Mouse (Mus musculus): Measurements from ENCODE around the gene Nprl2. TPM values are rescaled to one million over a fixed set of nuclear protein-coding genes. Genes with fewer than 3 reads are reported as not detected.
A peak's percentile ranks its signal among the peaks of the same experiment; 100 is the strongest.

Gene Nprl2
- total and polyA plus RNA-seq, 2 experiments, result 18.5 to 24.8 TPM

DNA sequence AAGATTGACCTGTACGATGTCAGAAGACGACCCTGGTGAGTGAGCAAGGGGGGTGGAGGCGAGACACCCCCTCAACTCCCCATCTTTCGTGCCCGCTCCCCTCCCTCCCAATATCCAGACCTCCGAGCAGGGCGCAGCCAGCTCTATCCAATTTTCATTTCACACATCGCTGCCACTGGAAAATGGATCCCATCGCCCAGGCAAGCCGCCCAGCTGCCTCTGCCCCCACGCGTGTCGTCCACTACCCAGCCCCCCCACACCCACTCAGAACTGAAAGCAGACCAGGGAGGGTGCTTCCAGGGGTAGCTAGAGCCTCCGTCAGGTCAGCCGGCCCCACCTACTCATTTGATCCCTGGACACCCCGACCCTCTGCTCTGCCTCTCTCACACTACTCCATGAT lies 29.7 kb upstream of the Nprl2 start:
- Histone ChIP-seq H3K4me3 (ENCODE audit: insufficient read depth, low read depth, low read length) (no peak overlapping the region), H3K27me3 (ENCODE audit: control insufficient read depth, insufficient read depth, low read length) (no peaks in the 10 kb centered on the region), H3K79me2 (ENCODE audit: control insufficient read depth, insufficient read depth, low read length) (no peaks in the 10 kb centered on the region), H3K9ac (ENCODE audit: low read depth, low read length) (no peak overlapping the region), H3K4me1 (ENCODE audit: control insufficient read depth, insufficient read depth, low read length) (no peaks in the 10 kb centered on the region), H3K27ac (replicated peaks; ENCODE audit: insufficient read depth, low read depth, low read length) (no peak overlapping the region), H3K36me3 (ENCODE audit: control insufficient read depth, insufficient read depth, low read length) (no peaks in the 10 kb centered on the region)
- DNase-seq (ENCODE audit: extremely low read depth, low read depth, low spot score), result no peak
- 79% methylated on average over 16 of the region's 16 CpGs for WGBS
- no peak for TF ChIP-seq CTCF (IDR thresholded peaks at IDR 0.05; ENCODE audit: low read depth, low read length)
- TF ChIP-seq POLR2A (IDR thresholded peaks at IDR 0.05; ENCODE audit: extremely low read depth, insufficient read depth, low read length), result no peak

DNA sequence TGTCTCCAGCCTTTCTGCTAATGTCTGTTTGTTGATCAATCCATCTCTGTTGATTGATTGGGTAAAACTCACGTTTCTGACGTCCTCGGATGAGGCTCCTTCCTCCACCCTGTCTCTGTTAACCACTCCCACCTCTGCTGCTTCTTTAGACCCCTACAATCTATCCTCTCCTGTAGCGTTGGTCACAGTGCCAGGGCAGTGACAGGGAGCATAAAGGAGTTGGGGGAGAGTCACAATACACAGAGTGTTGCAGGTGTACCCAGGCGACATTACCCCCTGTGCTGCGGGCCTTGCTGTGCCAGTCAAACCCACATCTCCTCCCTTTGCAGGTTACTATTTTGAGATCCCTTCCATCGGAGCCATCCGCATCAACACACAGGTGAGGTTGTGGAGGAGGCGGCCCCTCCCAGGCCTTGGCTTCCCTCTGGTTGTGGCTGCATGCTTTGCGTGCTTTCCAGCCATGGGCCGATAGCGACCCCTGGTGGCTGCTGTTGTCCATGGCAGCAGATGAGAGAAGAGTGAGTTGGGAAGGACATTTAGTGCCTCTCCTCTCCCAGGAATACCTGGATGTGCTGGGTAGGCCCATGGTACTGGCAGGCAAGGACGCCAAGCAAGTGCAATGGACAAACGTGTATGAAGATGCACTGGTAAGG lies 27.6 kb upstream of the Nprl2 start:
- 17% methylated on average over 14 of the region's 14 CpGs for WGBS
- Histone ChIP-seq H3K9ac (ENCODE audit: low read depth, low read length) (no peak overlapping the region), H3K4me1 (ENCODE audit: control insufficient read depth, insufficient read depth, low read length) (no peaks in the 10 kb centered on the region), H3K27me3 (ENCODE audit: control insufficient read depth, insufficient read depth, low read length) (no peaks in the 10 kb centered on the region), H3K27ac (replicated peaks; ENCODE audit: insufficient read depth, low read depth, low read length) (no peak overlapping the region), H3K36me3 (ENCODE audit: control insufficient read depth, insufficient read depth, low read length) (no peaks in the 10 kb centered on the region), H3K4me3 (ENCODE audit: insufficient read depth, low read depth, low read length) (no peak overlapping the region), H3K79me2 (ENCODE audit: control insufficient read depth, insufficient read depth, low read length) (no peaks in the 10 kb centered on the region)
- peak; percentile 31 for DNase-seq (ENCODE audit: extremely low read depth, low read depth, low spot score)
- no peak for TF ChIP-seq POLR2A (IDR thresholded peaks at IDR 0.05; ENCODE audit: extremely low read depth, insufficient read depth, low read length)
- TF ChIP-seq CTCF (IDR thresholded peaks at IDR 0.05; ENCODE audit: low read depth, low read length), result peak; percentile 99

DNA sequence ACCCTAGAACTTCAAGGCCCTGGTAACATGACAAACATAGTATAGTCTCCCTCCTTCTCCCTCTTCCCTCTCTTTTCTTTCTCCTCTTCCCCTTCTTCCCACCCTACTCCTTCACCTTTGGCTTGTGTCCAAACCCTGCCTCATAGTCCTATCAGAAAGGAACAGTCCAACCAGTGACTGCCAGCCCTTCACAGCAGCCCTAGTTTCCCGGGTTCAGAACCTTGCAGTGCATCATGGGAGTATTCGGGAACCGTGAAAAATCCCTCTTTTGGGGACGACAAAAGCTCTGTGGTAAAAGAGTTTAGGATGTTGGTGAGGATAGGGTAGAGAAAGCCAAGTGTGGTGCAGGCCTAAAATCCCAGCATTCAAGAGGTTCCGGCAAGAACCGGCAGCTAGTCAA lies 21.7 kb upstream of the Nprl2 start:
- Histone ChIP-seq H3K9ac (ENCODE audit: low read depth, low read length) (no peak overlapping the region), H3K27me3 (ENCODE audit: control insufficient read depth, insufficient read depth, low read length) (no peaks in the 10 kb centered on the region)
- 74% methylated on average over 6 of the region's 6 CpGs for WGBS

DNA sequence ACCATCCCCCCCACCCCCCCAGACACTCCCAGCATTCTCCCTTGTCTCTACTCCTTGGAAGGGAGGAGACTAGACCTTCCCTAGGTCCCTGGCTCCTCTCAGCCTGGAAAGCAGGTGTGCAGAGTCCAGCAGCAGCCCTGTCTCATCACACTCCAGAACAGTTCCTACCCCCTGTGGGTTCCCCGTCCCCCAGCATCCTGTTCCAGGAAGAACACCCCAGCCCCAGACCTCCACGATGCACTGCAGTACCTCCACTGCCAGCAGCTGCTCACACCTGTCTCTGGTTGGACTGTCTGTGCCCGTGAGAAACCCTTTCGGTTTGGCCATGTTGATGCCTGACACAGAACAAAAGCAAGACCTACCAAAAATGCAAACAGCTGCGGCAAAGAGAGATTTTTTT lies 20.8 kb upstream of the Nprl2 start:
- TF ChIP-seq POLR2A (IDR thresholded peaks at IDR 0.05; ENCODE audit: extremely low read depth, insufficient read depth, low read length), result no peak
- Histone ChIP-seq H3K27ac (replicated peaks; ENCODE audit: insufficient read depth, low read depth, low read length) (no peak overlapping the region), H3K79me2 (ENCODE audit: control insufficient read depth, insufficient read depth, low read length) (no peaks in the 10 kb centered on the region), H3K36me3 (ENCODE audit: control insufficient read depth, insufficient read depth, low read length) (no peaks in the 10 kb centered on the region), H3K4me1 (ENCODE audit: control insufficient read depth, insufficient read depth, low read length) (no peaks in the 10 kb centered on the region), H3K9ac (ENCODE audit: low read depth, low read length) (no peak overlapping the region), H3K4me3 (ENCODE audit: insufficient read depth, low read depth, low read length) (no peak overlapping the region), H3K27me3 (ENCODE audit: control insufficient read depth, insufficient read depth, low read length) (no peaks in the 10 kb centered on the region)
- WGBS, result 66% methylated on average over 5 of the region's 5 CpGs
- no peak for DNase-seq (ENCODE audit: extremely low read depth, low read depth, low spot score)

More for the DNA sequence above, 21.7 kb upstream of the Nprl2 start:
- no peaks in the 10 kb centered on the region for H3K4me1 ChIP-seq (ENCODE audit: control insufficient read depth, insufficient read depth, low read length)
- no peaks in the 10 kb centered on the region for H3K36me3 ChIP-seq (ENCODE audit: control insufficient read depth, insufficient read depth, low read length)
- H3K4me3 ChIP-seq (ENCODE audit: insufficient read depth, low read depth, low read length), result no peak overlapping the region
- H3K27ac ChIP-seq (replicated peaks; ENCODE audit: insufficient read depth, low read depth, low read length), result no peak overlapping the region
- DNase-seq (ENCODE audit: extremely low read depth, low read depth, low spot score), result no peak
- H3K79me2 ChIP-seq (ENCODE audit: control insufficient read depth, insufficient read depth, low read length), result no peaks in the 10 kb centered on the region
- TF ChIP-seq POLR2A (IDR thresholded peaks at IDR 0.05; ENCODE audit: extremely low read depth, insufficient read depth, low read length) (no peak), CTCF (IDR thresholded peaks at IDR 0.05; ENCODE audit: low read depth, low read length) (no peak)

DNA sequence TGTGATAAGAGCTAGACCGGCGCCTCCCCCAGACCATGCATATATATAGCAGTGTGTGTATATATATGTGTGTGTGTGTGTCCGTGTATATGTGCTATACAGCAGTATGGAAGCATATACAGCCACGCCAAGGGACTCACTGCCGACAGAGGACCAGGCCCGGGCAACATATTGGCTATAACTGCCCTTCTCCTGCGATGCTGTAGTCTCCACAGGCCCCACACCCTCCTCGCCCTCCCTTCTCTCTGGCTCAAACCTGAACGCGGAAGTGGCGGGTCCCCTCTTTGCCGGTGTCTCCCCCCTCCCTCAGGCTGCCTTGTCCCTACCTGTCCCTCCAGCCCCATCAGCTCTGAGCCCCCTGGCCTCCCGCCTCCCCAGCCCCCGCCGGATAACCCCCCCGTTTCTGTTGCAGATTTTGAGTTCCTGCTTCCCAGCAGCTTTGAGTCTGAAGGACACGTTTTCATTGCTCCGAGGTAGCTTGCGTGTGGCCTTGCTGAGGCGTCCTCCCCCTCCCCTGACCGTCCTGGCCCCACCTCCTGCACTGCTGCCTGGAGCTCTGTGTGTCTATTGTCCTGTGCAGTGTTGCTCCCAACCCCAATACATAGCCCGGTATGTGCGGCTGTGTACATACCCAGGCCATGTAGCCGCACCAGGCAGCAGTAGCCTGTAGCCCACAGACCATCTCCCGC lies 20.2 kb upstream of the Nprl2 start:
- no peak overlapping the region for H3K9ac ChIP-seq (ENCODE audit: low read depth, low read length)
- H3K27me3 ChIP-seq (ENCODE audit: control insufficient read depth, insufficient read depth, low read length), result peaks cover 3% of the 10 kb centered on the region; the same call in 1 of the 2 replicates
- TF ChIP-seq CTCF (IDR thresholded peaks at IDR 0.05; ENCODE audit: low read depth, low read length), result no peak
- no peak for TF ChIP-seq POLR2A (IDR thresholded peaks at IDR 0.05; ENCODE audit: extremely low read depth, insufficient read depth, low read length)
- no peak overlapping the region for H3K27ac ChIP-seq (replicated peaks; ENCODE audit: insufficient read depth, low read depth, low read length)
- no peaks in the 10 kb centered on the region for H3K79me2 ChIP-seq (ENCODE audit: control insufficient read depth, insufficient read depth, low read length)
- H3K4me3 ChIP-seq (ENCODE audit: insufficient read depth, low read depth, low read length), result no peak overlapping the region; the same call in 1 of the 2 replicates
- H3K4me1 ChIP-seq (ENCODE audit: control insufficient read depth, insufficient read depth, low read length), result no peaks in the 10 kb centered on the region
- no peak for DNase-seq (ENCODE audit: extremely low read depth, low read depth, low spot score)
- no peaks in the 10 kb centered on the region for H3K36me3 ChIP-seq (ENCODE audit: control insufficient read depth, insufficient read depth, low read length)
- WGBS, result 25% methylated on average over 25 of the region's 25 CpGs

DNA sequence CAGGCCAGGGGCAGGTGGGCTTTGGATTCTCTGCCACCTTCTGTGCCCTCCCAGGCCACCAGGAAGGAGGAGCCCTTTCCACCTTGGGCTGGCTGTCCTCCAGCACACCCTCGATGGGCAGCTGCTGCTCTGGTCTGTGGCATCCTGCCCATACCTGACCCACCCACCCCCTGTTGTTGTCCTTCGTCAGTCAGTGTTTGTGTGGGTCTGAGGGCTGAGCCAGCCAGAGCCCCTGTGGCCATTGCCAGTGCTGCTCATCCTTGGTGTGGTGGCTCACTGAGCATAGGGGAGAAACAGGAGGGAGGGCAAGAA lies 19.7 kb upstream of the Nprl2 start:
- Histone ChIP-seq H3K4me3 (ENCODE audit: insufficient read depth, low read depth, low read length) (no peak overlapping the region; the same call in 1 of the 2 replicates), H3K9ac (ENCODE audit: low read depth, low read length) (no peak overlapping the region), H3K36me3 (ENCODE audit: control insufficient read depth, insufficient read depth, low read length) (no peaks in the 10 kb centered on the region), H3K27ac (replicated peaks; ENCODE audit: insufficient read depth, low read depth, low read length) (no peak overlapping the region), H3K79me2 (ENCODE audit: control insufficient read depth, insufficient read depth, low read length) (no peaks in the 10 kb centered on the region), H3K27me3 (ENCODE audit: control insufficient read depth, insufficient read depth, low read length) (peaks cover 5% of the 10 kb centered on the region; the same call in 1 of the 2 replicates), H3K4me1 (ENCODE audit: control insufficient read depth, insufficient read depth, low read length) (no peaks in the 10 kb centered on the region)
- 48% methylated on average over 2 of the region's 2 CpGs for WGBS
- DNase-seq (ENCODE audit: extremely low read depth, low read depth, low spot score), result no peak
- TF ChIP-seq POLR2A (IDR thresholded peaks at IDR 0.05; ENCODE audit: extremely low read depth, insufficient read depth, low read length) (no peak), CTCF (IDR thresholded peaks at IDR 0.05; ENCODE audit: low read depth, low read length) (no peak)

Data from liver, adult 2 months (tissue).